Mouse (Mus musculus) MEL (cell line): ENCODE data around the gene Atp8a2.

ENCODE experiments used
- POLR2A ChIP-seq, 2 experiments: IDR thresholded peaks; 2 replicates each; pipeline ENCODE4 v1.6.1; 2011 to 2012; ENCODE audit warnings: low read length in 2 of 2, mild to moderate bottlenecking in 2 of 2, control low read depth in 1 of 2, improper control_type of control experiment in 1 of 2, low read depth in 1 of 2, moderate library complexity in 1 of 2; ENCODE audit not compliant: control insufficient read depth in 1 of 2, insufficient read depth in 1 of 2, poor library complexity in 1 of 2
- POLR2AphosphoS2 ChIP-seq: IDR thresholded peaks from 2 replicates; pipeline ENCODE4 v1.6.1; 2011; ENCODE audit warnings: low read length, improper control_type of control experiment
- RCOR1 ChIP-seq: IDR thresholded peaks from 2 replicates; pipeline ENCODE4 v1.6.1; 2012; ENCODE audit warnings: low read depth, mild to moderate bottlenecking, inconsistent platforms, low read length, improper control_type of control experiment

GRCm38 (mm10) chr14:59612920-59613625 is 583.9 kb downstream of the Atp8a2 start:
- TF ChIP-seq POLR2A (IDR thresholded peaks at IDR 0.05; ENCODE audit: control insufficient read depth in 1 of 2, insufficient read depth in 1 of 2, low read depth in 1 of 2, low read length in 2 of 2, poor library complexity in 1 of 2) (no peak), RCOR1 (no peak), POLR2AphosphoS2 (no peak)
